Mouse (Mus musculus): Measurements from ENCODE around the gene Auts2. TPM values are rescaled to one million over a fixed set of nuclear protein-coding genes. Genes with fewer than 3 reads are reported as not detected.

Auts2 gene
- total RNA-seq, 2 experiments from 2014 or later, result 103 to 156 TPM

DNA sequence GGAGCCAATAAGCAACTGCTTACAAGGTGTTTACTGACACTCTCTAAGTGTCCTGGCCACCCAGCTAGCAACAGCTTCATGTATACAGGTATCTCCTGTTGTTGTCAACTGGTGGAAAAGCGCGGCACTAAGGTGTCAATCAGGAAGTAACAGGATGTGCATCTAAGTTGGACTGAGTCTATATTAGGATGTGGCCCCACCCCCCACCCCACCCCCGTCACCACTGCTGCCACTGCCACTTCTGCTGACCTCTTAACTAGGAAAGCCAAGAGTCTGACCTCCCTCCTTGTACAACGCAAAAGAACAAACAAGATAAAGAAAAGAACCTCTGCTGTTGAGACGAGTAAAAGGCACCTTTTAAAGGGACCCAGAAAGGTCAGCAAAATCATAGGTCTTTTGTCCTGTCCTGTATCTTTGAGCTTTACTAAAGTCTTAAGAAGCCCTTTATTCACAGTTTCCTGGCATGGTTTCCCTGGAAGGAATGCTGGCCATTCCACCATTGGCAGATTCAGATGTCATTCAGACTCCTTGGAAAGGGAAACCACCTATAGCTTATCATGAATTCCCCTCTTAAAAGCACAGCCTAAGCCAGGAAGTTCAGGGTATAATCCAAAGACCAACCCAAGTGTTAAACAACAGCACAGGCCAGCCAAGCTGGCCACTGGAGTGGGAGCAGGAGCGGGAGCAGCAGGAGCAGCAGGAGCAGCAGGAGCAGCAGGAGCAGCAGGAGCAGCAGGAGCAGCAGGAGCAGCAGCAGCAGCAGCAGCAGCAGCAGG is 148.2 kb downstream of the Auts2 start:
- no peak for DNase-seq (ENCODE audit: extremely low spot score in 1 of 2, low spot score in 1 of 2)

DNA sequence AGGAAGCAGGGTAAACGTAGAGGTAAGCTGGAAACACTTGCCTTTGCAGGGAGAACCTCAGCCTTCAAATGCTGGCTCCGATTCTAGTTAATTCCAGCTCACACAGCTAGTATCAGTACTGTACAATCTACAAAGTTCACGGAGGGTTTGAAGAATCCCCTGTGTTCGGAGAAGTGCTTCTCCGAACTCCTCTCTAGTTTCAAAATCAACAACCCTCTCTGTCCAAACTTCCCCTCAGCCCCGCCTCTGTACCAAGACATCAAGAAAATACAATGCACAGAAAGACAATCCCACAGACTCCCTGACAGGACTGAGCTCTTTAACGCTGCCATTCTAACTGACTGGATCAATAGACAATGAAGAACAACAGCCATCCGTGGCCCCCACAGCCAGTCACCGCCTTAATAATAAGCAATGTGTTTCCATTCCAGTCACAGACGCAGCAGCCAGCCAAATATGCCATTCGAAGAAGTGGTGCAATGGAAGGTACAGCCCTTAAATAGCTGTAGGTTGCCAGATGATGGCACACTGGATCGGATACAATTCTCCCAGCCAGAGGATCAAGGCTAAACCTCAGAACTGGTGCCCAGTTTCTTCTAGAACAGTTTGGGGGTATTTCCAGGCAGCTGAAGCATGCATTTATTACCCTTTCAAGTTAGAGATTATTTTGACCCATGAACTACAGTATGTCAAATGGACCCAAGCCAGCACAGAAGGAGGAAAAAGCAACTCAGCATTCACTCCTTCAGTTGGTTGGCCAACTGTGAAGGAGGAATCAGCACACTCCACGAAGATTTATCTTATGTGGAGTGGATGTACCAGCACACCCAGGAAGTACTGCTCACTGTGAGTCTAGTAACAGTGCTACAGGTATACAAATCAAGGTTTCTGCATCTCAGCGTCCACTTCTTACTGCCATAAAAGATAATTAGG is 151.0 kb downstream of the Auts2 start:
- DNase-seq (ENCODE audit: extremely low spot score in 1 of 2, low spot score in 1 of 2), result no peak

DNA sequence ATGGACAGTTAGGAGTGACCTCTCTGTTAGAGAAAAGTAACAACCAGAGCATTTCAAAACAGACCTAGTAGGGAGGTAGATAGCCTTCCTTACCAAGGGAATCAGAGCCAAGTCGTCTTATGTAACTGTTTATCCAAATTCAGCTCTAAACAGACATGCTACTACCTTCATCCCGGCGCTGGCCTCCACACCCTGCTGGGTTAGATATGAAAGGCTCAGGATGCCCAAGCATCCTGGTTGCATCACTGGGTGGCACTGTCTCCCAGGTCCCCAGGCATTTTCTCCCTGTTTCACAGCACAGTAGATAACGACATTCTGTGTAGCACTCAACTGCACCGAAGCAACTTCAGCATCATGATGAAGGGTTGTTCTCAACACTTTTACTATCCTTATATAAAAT is 154.4 kb downstream of the Auts2 start:
- no peak for DNase-seq (ENCODE audit: extremely low spot score in 1 of 2, low spot score in 1 of 2)

DNA sequence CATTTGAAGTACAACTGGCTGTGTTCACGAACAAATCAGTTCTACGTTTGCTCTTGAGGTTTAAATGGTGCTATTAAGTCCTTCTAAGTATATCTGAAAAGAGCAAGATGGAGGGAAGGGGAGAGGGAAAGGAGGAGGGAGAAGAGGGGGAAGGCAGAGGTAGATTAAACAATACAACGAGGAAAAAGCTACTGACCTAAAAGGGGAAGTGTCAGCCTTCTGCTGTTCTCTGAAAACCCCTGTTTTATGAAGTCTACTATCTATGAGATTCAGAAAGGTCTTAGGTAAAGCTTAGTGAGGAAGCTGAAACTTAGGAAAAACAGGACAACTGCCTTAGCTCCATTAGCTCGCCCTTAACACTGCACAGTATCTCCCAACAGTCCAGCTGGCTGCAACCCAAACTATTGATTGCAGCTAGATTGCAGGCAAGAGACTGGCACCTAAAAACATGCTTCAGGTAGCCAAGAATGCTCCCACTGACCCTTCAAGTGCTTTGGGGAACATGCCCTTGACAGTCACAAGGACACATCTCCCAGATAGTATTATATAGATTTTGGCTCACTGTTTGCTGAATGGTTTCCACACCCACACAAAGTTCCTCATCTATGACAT is 157.8 kb downstream of the Auts2 start:
- DNase-seq (ENCODE audit: extremely low spot score in 1 of 2, low spot score in 1 of 2), result no peak

DNA sequence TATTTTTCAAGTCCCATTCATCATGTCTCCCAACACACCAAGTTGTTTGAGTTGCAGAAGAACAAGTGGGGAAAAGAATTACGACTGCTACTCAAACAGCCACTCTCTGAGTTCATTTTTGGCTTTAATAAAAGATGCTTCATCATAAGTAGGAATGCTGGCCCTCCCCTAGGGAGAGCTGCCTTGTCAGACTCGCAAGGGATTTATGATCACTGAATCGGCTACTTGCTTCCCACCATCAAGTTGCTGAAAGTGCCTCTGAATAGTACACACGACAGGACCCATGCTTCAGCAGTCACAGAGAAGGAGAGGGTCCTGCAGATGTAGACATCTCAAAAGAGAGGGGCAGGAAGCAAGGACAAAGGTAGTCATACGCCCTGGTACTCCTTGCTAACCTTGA is 162.9 kb downstream of the Auts2 start:
- DNase-seq (ENCODE audit: extremely low spot score in 1 of 2, low spot score in 1 of 2), result no peak

DNA sequence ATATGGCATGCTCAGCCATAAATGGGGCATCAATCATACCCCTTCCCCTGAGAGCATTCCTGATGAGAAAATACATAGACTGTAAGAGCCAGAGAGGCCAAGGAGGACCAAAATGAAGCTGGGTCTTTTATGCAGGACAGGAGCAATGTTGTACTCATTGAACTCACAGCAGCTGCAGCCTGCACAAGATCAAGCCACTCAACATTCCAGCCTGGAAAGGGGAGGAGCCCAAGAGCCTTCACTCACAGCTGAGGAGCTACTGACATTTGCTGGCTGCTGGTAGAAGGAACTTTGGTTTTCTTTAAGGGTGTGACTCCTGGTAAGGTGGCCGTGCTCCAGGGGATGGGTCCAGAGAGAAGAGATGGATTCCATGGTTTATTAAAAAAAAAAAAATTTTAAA is 164.2 kb downstream of the Auts2 start:
- DNase-seq (ENCODE audit: extremely low spot score in 1 of 2, low spot score in 1 of 2), result no peak

DNA sequence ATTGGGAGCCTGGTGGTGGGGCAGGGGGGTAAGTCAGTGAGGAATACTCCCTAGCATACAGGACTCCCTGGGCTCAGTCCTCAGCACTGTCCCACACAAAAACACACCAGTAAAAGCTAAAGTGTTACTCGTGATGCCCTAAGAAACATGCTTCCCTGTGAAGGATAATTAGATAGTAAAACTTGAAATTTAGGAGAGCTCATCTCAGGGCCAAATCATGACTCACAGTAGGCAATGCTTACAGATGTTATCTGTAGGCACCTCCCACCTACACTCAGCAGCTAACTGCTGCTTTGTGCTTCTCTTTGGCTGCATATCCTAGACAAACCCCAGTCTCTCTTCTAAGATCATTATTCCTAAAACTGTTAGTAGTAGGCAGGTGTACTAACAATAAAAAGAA is 168.0 kb downstream of the Auts2 start:
- DNase-seq (ENCODE audit: extremely low spot score in 1 of 2, low spot score in 1 of 2), result no peak

DNA sequence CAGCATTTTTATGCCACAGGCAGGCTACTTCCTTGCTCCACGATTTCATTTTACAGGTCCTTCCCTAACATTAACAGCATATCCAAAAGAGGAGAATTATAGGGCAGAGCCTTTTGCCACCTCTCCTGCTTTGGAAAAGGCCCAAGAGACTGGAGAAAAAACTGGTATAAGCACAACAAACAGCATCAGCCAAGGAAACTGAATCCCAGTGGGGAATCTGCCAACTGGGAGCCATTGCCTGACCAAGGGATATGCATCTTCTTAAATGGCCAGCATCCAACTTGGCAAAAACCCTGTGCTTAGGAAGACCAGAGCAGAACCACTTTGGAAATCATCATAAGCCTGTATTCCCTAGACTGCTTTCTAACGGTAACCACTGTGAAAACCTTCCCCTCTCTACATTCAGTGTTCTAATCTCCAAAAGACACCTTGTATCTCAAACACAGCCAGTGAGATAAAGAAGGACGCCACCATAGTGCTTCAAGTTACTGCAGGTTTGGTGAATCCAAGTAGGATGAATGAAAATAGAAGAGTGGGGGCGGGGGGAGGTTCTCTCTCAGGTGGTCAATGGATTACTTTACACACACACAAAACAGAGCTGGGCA is 169.6 kb downstream of the Auts2 start:
- DNase-seq (ENCODE audit: extremely low spot score in 1 of 2, low spot score in 1 of 2), result no peak

DNA sequence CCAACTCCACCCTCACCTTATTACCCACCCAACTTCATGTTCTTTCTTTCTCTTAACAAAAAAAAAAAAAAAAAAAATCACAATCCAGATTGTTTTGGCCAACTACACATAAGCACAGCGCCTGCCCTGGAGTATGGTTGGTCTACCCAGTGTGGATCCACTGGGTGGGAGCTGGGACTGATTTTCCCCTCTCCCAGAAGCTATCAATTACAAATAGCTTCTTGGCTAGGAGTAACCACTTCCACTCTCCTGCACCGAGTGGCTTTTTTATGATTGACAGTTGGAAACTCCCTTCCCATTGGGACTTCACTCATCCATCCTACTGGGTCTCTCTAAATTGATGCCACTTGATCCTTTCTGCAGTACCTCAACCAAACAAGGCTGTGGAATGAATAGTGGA is 170.5 kb downstream of the Auts2 start:
- DNase-seq (ENCODE audit: extremely low spot score in 1 of 2, low spot score in 1 of 2), result no peak

DNA sequence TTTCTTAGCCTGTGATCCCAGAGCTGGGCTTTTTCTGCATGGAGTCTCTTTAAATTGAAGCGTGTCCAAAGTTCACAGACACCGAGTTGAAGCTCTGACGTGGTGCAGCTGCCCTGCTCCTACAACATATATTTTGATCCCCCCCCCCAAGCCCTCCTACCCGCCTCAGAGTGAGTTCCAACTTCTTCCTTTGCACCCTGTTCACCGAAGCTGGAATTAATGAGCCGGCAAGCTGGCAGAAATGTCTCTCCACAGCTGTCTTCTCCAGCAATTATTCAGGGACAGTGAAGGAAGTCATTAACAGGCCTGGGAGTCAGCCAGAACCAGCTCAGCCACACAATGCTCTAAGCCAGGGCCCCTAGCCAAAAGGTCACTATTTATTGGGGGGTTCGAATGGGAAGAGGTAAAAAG is 174.5 kb downstream of the Auts2 start:
- no peak for DNase-seq (ENCODE audit: extremely low spot score in 1 of 2, low spot score in 1 of 2)

DNA sequence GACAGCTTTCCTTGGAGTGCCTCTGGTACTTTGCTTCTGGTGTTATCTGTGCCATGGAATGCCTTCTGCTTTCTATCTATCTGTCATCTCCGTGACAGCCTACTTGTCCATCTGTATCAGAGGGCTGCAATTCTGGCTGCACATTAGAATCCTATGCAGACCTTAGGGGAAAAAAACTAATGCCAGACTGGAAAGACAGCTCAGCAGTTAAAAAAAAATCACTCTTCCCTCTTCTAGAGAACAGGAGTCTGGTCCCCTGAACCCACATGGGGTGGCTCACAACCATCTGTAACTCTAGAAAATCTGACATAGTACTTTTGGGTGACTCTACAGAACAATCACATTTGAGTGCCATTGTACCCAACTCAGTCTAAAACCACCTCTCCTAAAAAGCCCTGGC is 181.9 kb downstream of the Auts2 start:
- no peak for DNase-seq (ENCODE audit: extremely low spot score in 1 of 2, low spot score in 1 of 2)

DNA sequence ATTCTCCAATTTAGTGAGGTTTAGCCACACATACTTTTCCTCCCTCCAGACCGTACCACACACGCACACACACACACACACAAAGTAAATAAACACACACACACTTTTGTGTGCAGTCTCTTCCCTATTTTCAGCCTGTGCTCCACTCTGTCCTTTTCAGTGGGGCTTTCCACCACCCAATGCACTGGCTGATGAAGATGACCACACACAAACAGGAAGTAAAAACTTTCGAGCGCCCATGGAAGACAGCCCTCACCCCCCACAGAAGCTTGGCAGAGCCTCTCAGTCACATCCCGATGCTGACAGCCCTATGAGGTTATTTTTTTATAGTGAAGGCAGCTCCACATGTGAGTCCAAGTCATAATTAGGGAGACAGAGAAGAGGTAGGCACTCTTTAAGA is 185.4 kb downstream of the Auts2 start:
- DNase-seq (ENCODE audit: extremely low spot score in 1 of 2, low spot score in 1 of 2), result no peak

DNA sequence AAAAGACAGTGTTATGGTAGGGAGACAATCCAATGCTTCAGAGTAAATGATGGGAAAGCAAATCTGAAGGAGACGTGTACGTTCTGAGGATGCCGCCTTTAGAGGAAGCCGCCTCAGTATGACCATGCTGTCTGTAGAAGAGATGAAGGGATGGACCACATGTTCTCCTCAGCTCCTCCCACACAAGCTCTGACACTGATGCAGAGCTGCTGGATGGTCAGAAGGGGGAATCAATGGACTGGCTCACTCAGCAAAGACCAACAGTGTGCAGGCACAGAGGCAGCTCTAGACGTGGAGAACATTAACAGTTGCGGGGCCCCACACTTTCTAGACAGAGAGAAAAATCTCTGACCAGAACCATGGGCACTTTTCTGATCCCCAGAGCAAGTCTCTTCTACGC is 187.2 kb downstream of the Auts2 start:
- no peak for DNase-seq (ENCODE audit: extremely low spot score in 1 of 2, low spot score in 1 of 2)

DNA sequence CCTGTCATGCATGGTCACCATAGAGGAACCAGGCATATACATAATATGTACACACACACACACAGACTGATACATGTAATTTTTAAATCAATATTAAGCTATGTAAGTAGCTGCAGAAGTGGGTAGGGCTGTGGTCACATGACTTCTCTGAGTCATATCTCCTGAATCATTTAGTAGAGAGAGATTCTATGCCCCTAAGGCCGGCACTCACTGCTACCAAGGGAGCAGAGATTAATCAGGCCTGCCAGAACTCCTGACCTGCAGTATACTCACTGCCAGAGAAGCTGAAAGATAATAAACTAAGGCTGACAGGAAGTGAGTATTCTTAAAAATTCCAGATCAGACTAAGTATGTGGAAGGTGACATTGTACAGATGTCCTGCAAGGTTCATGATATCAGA is 190.7 kb downstream of the Auts2 start:
- no peak for DNase-seq (ENCODE audit: extremely low spot score in 1 of 2, low spot score in 1 of 2)

DNA sequence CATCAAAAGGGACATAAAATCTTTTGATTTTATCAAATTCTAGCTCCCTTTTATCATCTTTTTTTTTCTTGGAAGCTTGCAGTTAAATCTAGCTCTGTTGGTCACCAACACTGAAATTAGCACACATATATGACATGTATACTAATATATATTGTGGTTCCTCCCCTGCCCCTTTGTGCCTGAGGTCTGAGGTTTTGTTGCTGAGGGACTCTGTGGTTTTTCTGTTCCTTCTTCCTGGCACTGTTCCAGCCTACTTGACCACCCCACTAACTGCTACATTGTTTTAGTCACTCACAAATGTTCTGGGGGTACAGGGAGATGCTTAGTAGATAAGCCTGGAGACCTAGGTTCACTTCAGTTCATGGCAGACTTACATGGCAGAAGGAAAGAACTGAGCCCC is 192.0 kb downstream of the Auts2 start:
- no peak for DNase-seq (ENCODE audit: extremely low spot score in 1 of 2, low spot score in 1 of 2)

DNA sequence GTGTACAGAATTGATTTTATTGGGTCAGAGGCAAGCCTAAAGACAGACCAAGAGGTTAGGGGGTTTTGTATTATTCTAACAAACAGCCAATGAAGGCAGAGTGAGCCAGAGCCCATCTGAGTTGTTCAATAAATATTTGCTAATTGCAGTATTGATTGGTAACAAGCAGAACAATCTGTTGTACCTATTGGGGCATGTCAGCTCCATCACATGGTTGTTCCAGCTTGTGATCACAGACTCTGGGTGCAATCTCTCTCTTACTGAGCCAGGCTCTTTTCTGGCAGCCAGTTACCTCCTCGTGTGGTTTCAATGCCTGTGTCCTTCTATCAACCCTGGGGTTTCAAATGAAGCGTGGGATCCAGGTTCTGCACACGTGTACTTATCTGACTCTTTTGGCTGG is 201.8 kb downstream of the Auts2 start:
- DNase-seq (ENCODE audit: extremely low spot score in 1 of 2, low spot score in 1 of 2), result no peak

DNA sequence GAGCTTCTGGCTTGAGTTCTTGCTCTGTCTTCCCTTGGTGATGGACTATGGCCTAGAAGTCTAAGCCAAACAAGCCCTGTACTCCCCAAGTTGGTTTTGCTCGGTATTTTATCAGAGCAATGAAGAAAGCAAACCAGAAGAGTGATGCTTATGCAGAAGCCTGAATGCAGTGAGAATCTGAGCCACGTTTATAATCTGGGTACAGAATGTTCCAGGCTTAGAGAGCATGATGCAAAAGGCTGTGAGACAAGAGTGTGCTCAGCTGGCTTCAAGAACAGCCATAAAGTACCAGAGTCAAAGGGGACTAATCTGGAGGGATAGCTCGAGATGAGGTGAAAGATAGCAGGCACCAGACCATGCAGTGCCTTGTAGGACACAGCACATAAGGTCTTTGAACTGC is 205.5 kb downstream of the Auts2 start:
- DNase-seq (ENCODE audit: extremely low spot score in 1 of 2, low spot score in 1 of 2), result no peak

DNA sequence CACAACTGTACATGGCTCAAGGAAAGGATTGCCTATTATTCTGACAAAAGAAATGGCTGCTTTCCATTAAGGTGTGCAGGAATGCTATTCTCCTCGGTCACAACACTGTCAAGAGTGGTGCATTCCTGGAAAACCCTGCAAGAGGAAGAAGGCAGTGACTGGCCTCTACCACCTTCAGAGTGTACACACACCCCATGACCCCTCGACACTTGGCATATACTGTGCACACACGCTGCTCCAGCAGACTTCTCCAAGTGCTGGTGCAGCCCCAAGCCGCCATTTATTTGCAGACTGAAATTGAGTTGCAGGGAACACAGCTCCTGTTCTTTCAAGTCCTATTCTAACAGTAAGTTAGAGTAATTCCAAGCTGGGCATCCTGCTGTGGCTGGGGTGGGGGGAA is 207.4 kb downstream of the Auts2 start:
- no peak for DNase-seq (ENCODE audit: extremely low spot score in 1 of 2, low spot score in 1 of 2)

DNA sequence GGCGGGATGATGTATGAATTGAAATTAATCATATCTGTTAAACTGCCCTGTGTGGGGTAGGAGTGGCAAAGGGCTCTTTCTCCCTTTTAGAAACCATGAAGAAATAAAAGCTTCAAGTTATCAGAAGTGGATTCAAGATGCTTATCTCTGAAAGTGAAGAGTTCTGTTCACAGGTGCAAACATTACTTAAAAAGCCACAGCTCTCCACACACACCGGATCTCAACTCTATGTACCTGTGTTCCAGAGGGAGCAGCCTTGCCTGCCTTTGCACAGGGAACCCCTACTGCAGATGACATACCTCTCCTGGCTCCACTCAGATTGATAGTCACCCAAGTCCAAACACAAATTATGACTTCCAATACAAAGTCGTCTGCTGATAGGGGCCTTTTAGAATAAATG is 208.3 kb downstream of the Auts2 start:
- no peak for DNase-seq (ENCODE audit: extremely low spot score in 1 of 2, low spot score in 1 of 2)

DNA sequence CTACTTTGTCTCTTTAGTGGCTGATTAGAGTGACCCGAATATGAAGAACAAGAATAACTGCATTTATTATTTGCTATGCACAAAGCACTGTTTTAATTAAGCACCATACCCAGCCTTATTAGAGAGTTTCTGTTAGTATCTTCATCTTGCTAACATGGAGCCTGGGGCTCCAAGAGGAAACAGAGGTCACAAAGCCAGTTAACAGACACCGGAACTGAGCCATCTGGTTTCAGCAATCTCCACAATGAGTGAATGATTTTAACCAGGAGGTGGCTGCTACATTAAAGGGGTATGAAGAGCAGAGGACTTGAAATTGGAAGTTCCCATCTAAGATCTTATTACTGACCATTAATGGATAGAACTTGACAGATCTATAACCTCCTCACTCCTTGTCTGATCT is 209.4 kb downstream of the Auts2 start:
- no peak for DNase-seq (ENCODE audit: extremely low spot score in 1 of 2, low spot score in 1 of 2)

DNA sequence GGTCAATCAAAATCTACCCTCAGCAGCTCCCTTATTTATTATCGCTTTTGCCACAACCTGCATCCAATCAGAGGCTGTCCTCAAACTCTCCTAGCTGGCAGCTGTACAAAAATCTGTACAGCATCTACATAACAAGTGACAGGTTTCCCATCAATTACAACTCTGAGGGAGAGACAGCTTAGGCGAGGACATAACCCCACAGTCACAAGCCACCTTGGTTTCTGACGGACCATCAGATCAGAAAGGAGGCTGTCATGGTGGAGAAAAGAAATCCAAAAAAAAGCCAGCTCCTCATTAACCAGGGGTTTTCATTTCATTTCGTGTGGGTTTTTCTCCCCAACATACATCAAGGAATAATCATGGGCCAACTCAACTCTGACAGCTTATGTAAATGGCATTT is 210.6 kb downstream of the Auts2 start:
- no peak for DNase-seq (ENCODE audit: extremely low spot score in 1 of 2, low spot score in 1 of 2)
